Mouse (Mus musculus) liver, postnatal 0 days (tissue): ENCODE results near the gene Hrc.

Experiments
- CTCF ChIP-seq: sonication (generic); IDR thresholded peaks from 2 replicates; pipeline ENCODE4 v1.5.1; 2016; ENCODE audit warnings: antibody characterized with exemption, low read depth
- EP300 ChIP-seq: IDR thresholded peaks from 2 replicates; pipeline ENCODE4 v1.6.1; 2016; ENCODE audit warnings: antibody characterized with exemption, low read depth, mild to moderate bottlenecking

DNA sequence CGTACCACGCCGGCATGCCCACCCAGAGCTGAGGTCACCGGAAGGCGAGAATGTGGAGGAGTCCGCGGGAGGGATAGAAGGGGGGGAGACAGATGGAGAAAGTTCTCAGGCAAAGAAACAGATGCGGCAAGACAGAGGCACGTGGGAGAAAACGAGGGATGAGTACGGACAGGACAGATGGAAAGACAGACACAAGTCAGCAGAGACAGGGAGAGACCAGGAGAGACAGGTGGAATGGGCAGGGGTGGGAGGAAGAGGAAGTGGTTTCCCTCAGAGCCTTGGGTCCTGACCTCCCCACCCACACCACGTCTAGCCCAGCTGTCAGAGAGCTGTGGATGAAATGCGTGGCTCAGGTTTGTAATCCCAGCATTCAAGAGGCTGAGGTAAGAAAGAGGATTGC, 11.8 kb downstream of the Hrc start:
- TF ChIP-seq CTCF (no peak), EP300 (no peak)
